Mouse (Mus musculus) gastrocnemius, adult 2 months (tissue): ENCODE measurements around the gene Necab2. TPM values are rescaled to one million over a fixed set of nuclear protein-coding genes. Genes with fewer than 3 reads are reported as not detected.

Experiments used
- DNase-seq: peaks from one replicate; pipeline ENCODE4 v3.0.0; 2022
- H3K27ac ChIP-seq: fragments of 200-600 bp; 2 replicates; pipeline ENCODE4 v1.8.1; 2022; ENCODE audit warnings: mild to moderate bottlenecking
- H3K4me3 ChIP-seq: fragments of 200-600 bp; 2 replicates; pipeline ENCODE4 v1.8.1; 2022; ENCODE audit warnings: mild to moderate bottlenecking, moderate library complexity
- CTCF ChIP-seq: fragments of 200-600 bp; IDR thresholded peaks from 2 replicates; pipeline ENCODE4 v1.8.1; 2022; ENCODE audit warnings: antibody characterized with exemption, mild to moderate bottlenecking, moderate library complexity
- intact Hi-C: fragments of 180-260 bp; cut with DNase I; formaldehyde crosslinking; loops from one replicate; pipeline ENCODE4 v1.15.1; 2025
- total RNA-seq, 2 experiments: library from RNA; stranded (reverse); gene quantifications; 2 replicates each; pipeline ENCODE4 v1.2.3; 2021

The Necab2 gene
- total RNA-seq, 2 experiments from 2014 or later = not detected

GRCm38 (mm10) chr8:119514940-119515339 lies 68.4 kb downstream of the Necab2 start:
- TF ChIP-seq CTCF = no peak
- Histone ChIP-seq H3K4me3 (no peak overlapping the region), H3K27ac (no peak overlapping the region)
- intact Hi-C loops = no loop called here
- no peak for DNase-seq

GRCm38 (mm10) chr8:119515767-119516166 lies 69.2 kb downstream of the Necab2 start:
- no peak for TF ChIP-seq CTCF
- no peak for DNase-seq
- Histone ChIP-seq H3K27ac (no peak overlapping the region), H3K4me3 (no peak overlapping the region)
- intact Hi-C loops = no loop called here

- no peak overlapping the region for H3K27ac ChIP-seq
- DNase-seq = no peak
- TF ChIP-seq CTCF = no peak
- intact Hi-C loops = no loop called here
- H3K4me3 ChIP-seq = no peak overlapping the region
These were observed 70.2 kb downstream of the Necab2 start for GRCm38 (mm10) chr8:119516674-119517073.

GRCm38 (mm10) chr8:119520102-119520501 lies 73.6 kb downstream of the Necab2 start:
- Histone ChIP-seq H3K4me3 (no peak overlapping the region), H3K27ac (no peak overlapping the region)
- peak; percentile 16; the same call in 1 of the 2 replicates for TF ChIP-seq CTCF
- no peak for DNase-seq
- intact Hi-C loops = no loop called here

Other genes with a start within 250 kb of the Necab2 start
- gene Hsbp1, start 102.2 kb upstream of the Necab2 start, total RNA-seq = 100 to 1,000 TPM; 132 to 151 TPM
- 100 to 1,000 TPM in 1 of 2 experiments, 10 to 100 TPM in 1; 78.9 to 103 TPM for gene Mlycd, start 51.8 kb upstream of the Necab2 start, total RNA-seq
- 10 to 100 TPM in 1 of 2 experiments, 1 to 10 TPM in 1; 9.3 to 19.7 TPM for gene Osgin1, start 12.6 kb upstream of the Necab2 start, total RNA-seq
- not detected for gene Slc38a8, start 55.0 kb downstream of the Necab2 start, total RNA-seq
- gene Mbtps1, start 112.0 kb downstream of the Necab2 start, total RNA-seq = 10 to 100 TPM; 28.6 to 28.7 TPM
- 10 to 100 TPM; 15.9 to 16.6 TPM for gene Hsdl1, start 128.5 kb downstream of the Necab2 start, total RNA-seq
- gene Dnaaf1, start 128.5 kb downstream of the Necab2 start, total RNA-seq = not detected
- 1 to 10 TPM; 5.2 to 6.6 TPM for gene Taf1c, start 158.5 kb downstream of the Necab2 start, total RNA-seq
- not detected for gene Adad2, start 166.0 kb downstream of the Necab2 start, total RNA-seq
- gene Kcng4, start 189.0 kb downstream of the Necab2 start, total RNA-seq = 10 to 100 TPM; 14.1 to 14.3 TPM
- 10 to 100 TPM; 96.5 to 98.7 TPM for gene Wfdc1, start 219.6 kb downstream of the Necab2 start, total RNA-seq